Mouse (Mus musculus) B cell, adult 67 days (primary cell): ENCODE results near the gene Vav1. TPM values are rescaled to one million over a fixed set of nuclear protein-coding genes. Genes with fewer than 3 reads are reported as not detected.

ENCODE experiments used
- total RNA-seq, 2 experiments: library from RNA; stranded (reverse); gene quantifications; 4 replicates each; pipeline ENCODE4 v1.2.4; 2023

Gene Vav1
- total RNA-seq: 100 to 1,000 TPM; 211 to 214 TPM

GRCm38 (mm10) chr17:57278943-57279590 lies at the start of gene Vav1:
Gene Vav1, plus strand, starts transcription at chr17:57279100.

DNA sequence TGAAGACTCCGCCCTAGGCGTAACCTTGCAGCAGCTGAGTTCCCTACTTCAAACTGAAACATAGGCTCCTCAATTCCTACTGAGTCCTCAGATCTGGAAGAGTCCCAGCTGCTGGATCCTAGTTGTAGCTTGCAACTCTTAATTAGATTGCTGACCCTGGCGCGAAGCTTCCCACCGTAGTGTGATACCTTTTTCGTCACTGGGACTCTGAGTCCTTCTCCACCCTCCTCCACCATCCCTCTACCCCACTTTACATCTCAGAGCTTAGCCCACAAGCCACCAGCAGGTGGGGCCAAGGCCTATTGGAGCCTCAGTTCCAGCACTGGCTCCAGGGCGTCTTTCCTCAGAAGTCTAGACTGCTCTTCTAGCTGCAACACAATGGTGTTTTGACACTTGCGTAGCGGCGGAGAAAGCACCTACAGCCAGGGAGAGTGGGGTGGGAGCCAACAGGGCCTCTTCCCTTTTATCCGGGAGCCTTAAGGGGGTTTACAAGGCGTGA lies 30.6 kb upstream of the Vav1 start, which contains the start of gene Gpr108:
Gene Gpr108 (minus strand): TSS at position 246 of the 499 bp plus-strand sequence.

GRCm38 (mm10) chr17:57249186-57250181 lies 29.4 kb upstream of the Vav1 start, which contains the start of gene Trip10:
Gene Trip10, plus strand, starts transcription at chr17:57249455.

GRCm38 (mm10) chr17:57358441-57358840 lies 79.5 kb downstream of the Vav1 start, which contains the start of gene Adgre1:
Gene Adgre1, plus strand, starts transcription at chr17:57358691.

Other genes with a start within 250 kb of the Vav1 start
- gene Khsrp, start 247.6 kb upstream of the Vav1 start, total RNA-seq: 100 to 1,000 TPM; 141 to 144 TPM
- not detected for gene Slc25a41, start 237.4 kb upstream of the Vav1 start, total RNA-seq
- gene Crb3, start 220.0 kb upstream of the Vav1 start, total RNA-seq: 10 to 100 TPM; 13.3 to 14.6 TPM
- 10 to 100 TPM; 20.6 to 25.6 TPM for gene Slc25a23, start 219.2 kb upstream of the Vav1 start, total RNA-seq
- 100 to 1,000 TPM; 181 to 207 TPM for gene Dennd1c, start 200.6 kb upstream of the Vav1 start, total RNA-seq
- gene Tubb4a, start 191.3 kb upstream of the Vav1 start, total RNA-seq: under 1 TPM; 0.46 to 0.50 TPM
- under 1 TPM; 0.55 to 0.89 TPM for gene Tnfsf9, start 173.8 kb upstream of the Vav1 start, total RNA-seq
- gene Cd70, start 129.3 kb upstream of the Vav1 start, total RNA-seq: not detected
- gene Tnfsf14, start 84.9 kb upstream of the Vav1 start, total RNA-seq: under 1 TPM in 1 of 2 experiments, not detected in 1; 0.39 TPM
- gene C3, start 51.0 kb upstream of the Vav1 start, total RNA-seq: 1 to 10 TPM in 1 of 2 experiments, under 1 TPM in 1; 0.59 to 1.2 TPM
- 10 to 100 TPM; 56.4 to 61.4 TPM for gene Gpr108, start 30.7 kb upstream of the Vav1 start, total RNA-seq
- 10 to 100 TPM; 10.8 to 14.3 TPM for gene Trip10, start 29.6 kb upstream of the Vav1 start, total RNA-seq
- gene Adgre1, start 79.6 kb downstream of the Vav1 start, total RNA-seq: 10 to 100 TPM in 1 of 2 experiments, 1 to 10 TPM in 1; 9.8 to 13.6 TPM